Mouse (Mus musculus): ENCODE results near the gene Trim9.

The Trim9 gene

GRCm38 (mm10) chr12:70262271-70262953 lies 85.0 kb downstream of the Trim9 start:
- no peak for DNase-seq (ENCODE audit: extremely low spot score, low spot score)

GRCm38 (mm10) chr12:70251210-70251884 lies 96.1 kb downstream of the Trim9 start:
- no peak for DNase-seq (ENCODE audit: extremely low spot score, low spot score)

GRCm38 (mm10) chr12:70249616-70250157 lies 97.7 kb downstream of the Trim9 start:
- DNase-seq (ENCODE audit: extremely low spot score, low spot score): no peak

- DNase-seq (ENCODE audit: extremely low spot score, low spot score): no peak
These were observed 99.5 kb downstream of the Trim9 start for GRCm38 (mm10) chr12:70247683-70248474.

- DNase-seq (ENCODE audit: extremely low spot score, low spot score): no peak
These were observed 104.9 kb downstream of the Trim9 start for GRCm38 (mm10) chr12:70242550-70242949.

GRCm38 (mm10) chr12:70239741-70240140 lies 107.7 kb downstream of the Trim9 start:
- DNase-seq (ENCODE audit: extremely low spot score, low spot score): no peak

- DNase-seq (ENCODE audit: extremely low spot score, low spot score): no peak
These were observed 108.8 kb downstream of the Trim9 start for GRCm38 (mm10) chr12:70238604-70239003.

DNA sequence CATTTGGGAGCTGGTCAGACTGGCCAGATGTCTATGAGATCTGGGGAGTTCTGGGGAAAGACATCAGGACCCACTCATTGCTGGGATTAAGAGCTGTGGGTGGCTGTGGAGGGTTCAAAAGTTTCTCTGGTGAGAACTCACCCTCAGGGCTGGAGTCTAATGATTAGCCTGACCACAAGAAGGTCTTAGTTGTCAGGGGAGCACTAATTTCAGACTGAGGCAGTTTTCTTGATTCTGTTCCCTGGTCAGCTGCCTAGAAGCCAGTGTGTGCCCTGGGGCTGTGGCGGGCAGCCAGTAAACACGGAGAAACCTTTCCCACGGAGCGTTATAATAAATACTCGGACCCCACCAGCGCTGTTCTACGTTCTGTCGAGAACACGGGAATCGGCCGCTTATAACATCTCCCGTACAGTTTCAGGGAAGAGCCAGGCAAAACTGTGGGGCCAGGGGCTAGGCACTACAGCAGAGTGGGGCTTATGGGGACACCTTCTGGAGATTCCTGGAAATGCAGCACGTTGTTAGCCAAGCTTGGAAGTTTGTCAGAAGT lies 112.4 kb downstream of the Trim9 start:
- DNase-seq (ENCODE audit: extremely low spot score, low spot score): peak; percentile 79

DNA sequence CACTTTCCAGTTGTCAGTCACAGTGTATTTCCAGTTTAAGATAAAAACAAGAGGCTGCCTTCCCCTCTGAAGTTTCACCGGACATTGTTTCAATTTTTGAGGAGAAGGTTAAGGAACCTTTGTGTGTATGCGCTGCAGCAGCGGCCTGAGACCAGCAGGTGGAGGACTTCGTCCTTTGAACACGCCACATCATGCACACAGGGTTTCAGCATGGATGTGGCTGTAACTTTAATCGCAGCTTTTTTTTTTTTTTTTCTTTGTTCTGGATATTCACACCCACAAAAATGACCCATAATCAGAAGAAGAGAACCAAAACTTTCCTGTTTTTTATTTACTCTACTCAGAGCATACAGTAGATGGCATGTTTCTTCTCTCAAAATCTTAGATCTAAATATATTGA lies 113.0 kb downstream of the Trim9 start:
- peak; percentile 73 for DNase-seq (ENCODE audit: extremely low spot score, low spot score)

- DNase-seq (ENCODE audit: extremely low spot score, low spot score): no peak
These were observed 113.6 kb downstream of the Trim9 start for GRCm38 (mm10) chr12:70233637-70234315.

DNA sequence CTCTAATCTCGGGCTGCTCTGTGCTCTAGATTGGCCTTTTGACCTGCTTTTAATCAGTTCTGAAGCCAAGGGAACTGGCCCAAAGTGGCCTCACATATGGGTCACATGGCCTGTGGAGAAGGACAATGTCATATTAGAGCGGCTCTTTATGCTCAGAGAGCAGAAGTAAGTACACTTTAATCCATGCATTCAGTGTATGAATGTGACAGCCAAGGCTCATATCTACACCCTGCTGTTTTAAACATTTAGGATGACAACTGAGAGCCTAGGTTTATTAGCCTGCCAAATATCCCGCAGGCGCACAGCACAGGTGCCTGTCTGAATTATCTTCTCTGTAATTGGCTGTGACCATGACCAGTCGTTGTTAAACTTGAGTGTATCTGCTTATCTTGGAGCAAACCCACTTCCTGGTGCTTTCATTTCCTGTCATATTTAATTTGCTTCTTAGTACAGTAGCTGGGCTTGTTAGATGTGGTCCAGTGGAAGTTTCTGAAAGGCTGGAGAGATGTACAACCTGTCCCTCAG lies 115.3 kb downstream of the Trim9 start:
- no peak for DNase-seq (ENCODE audit: extremely low spot score, low spot score)

DNA sequence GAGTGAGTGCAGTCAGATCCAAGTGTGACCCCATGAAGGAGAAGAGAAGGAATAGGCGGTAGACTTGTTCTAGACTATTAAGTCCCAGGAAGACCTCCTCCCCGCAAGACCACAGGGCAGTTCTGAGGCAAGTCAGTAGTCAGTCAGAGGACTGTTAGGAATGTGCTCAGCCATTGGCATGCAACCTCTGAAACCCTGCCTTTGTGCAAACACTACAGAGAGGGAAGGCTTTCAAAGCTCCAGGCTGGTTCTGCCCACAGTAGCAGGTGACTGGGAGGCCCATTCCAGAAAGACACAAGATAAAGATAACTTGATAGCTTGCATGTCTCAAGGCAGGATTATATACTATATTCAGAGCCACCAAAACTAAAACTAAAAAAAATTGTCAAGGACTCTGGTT lies 116.1 kb downstream of the Trim9 start, which contains the start of gene Pygl:
Pygl (minus strand) TSS at position 195 of the 400 bp plus-strand sequence.
- DNase-seq (ENCODE audit: extremely low spot score, low spot score): no peak

- DNase-seq (ENCODE audit: extremely low spot score, low spot score): no peak
These were observed 119.3 kb downstream of the Trim9 start for GRCm38 (mm10) chr12:70228155-70228554.

GRCm38 (mm10) chr12:70227121-70227932 lies 120.1 kb downstream of the Trim9 start:
- peak; percentile 67 for DNase-seq (ENCODE audit: extremely low spot score, low spot score)

- DNase-seq (ENCODE audit: extremely low spot score, low spot score): no peak
These were observed 120.8 kb downstream of the Trim9 start for GRCm38 (mm10) chr12:70226655-70227054.

DNA sequence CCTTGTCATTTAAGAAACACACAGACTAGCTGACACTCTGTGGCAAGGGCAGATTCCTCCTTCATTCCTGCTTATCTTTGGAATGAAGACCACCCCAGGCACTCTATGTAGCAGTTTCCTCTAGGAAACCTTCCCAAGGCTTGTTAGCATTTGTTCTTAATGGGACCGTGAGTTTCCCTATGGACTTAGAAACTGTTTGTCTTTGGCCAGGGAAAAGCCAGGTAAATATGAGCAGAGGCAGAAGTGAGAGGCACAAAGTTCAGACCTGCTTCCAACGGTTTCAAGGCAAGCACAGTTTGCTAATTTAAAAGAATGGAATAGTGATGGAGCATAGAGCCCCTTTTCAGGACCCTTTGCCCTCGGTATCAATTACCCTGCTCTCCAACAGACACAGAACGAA lies 124.1 kb downstream of the Trim9 start:
- no peak for DNase-seq (ENCODE audit: extremely low spot score, low spot score)

DNA sequence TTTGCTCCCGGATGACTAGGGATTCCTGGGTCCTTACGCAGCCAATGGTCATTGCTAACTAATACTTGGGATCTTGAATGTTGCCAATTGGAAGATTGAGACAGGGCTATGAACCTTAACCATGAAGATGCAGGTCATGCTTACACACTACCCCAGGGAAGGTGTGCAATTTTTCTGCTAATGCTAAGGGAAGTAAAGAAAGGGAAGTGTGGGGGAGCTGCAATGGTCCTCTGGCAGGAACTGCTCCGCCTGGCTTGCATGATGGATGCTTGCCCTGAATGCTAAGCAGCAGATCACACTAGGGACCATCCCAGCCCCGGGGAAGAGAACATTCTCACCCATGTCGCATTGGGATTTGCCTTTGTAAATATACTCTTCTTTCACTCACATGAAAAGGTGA lies 126.0 kb downstream of the Trim9 start:
- no peak for DNase-seq (ENCODE audit: extremely low spot score, low spot score)

- DNase-seq (ENCODE audit: extremely low spot score, low spot score): no peak
These were observed 128.4 kb downstream of the Trim9 start for GRCm38 (mm10) chr12:70218795-70219540.

DNA sequence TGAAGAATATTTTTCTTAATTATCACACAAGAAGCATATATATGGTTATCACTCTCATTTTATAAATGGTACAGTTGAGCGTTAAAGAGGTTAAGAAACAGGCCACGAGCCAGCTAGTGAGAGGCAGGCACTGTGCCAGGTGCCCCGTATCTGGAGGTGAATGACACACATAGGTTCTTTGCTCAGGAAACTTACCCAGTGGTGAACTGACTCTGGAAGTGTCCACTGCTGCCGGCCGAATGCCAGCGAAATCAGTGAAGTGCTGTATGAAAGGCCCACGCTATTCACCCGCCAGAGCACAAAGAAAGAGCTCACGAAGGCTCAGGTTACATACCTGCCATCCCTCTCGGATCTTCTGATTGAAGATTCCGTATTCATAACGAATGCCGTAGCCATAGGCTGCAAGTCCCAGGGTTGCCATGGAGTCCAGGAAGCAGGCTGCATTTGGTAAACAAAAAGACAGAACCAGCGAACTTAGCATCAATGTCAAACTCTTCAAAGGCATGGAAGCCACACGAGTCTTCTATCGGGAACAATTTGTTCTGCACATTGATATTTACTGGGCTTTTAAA lies 131.1 kb downstream of the Trim9 start:
- DNase-seq (ENCODE audit: extremely low spot score, low spot score): no peak
